Mouse (Mus musculus) ES-E14 (cell line): ENCODE measurements around the gene Trio.

Source experiments
- MAFK ChIP-seq: IDR thresholded peaks from 2 replicates; pipeline ENCODE4 v1.6.1; 2014; ENCODE audit warnings: mild to moderate bottlenecking, low read depth, low read length, inconsistent platforms; ENCODE audit not compliant: insufficient read depth
- ZC3H11A ChIP-seq: IDR thresholded peaks from 2 replicates; pipeline ENCODE4 v1.6.1; 2012; ENCODE audit warnings: low read depth, mild to moderate bottlenecking, inconsistent platforms, low read length, borderline replicate concordance

DNA sequence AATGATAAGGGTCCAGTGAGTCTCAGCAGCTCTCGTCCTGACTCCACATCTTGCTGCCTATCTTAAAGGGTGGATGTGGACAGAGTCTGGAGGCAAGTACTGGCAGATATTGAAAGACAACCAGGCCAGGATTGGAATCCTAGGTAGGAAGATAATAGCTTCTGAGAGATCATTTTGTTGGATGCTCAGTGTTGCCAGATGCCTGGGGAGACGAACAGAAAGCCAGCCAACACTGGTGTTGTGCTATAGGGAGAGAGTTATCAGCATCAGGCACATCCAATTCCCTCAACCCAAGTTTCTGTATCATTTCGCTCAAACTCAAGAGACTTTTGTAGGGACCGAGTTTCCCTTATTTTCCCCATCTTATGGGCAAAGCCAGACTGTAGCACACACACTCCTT, 238.5 kb downstream of the Trio start:
- no peak for TF ChIP-seq ZC3H11A
- no peak for TF ChIP-seq MAFK
